Mouse (Mus musculus) kidney, postnatal 4 days (tissue): ENCODE measurements around the gene Helq.
A peak's percentile ranks its signal among the peaks of the same experiment; 100 is the strongest.

Source experiments
- DNase-seq, 2 experiments: peaks; one replicate each; pipeline ENCODE4 v3.0.0; 2021; ENCODE audit warnings: mixed read lengths in 2 of 2

The Helq gene

GRCm38 (mm10) chr5:100776900-100777299, 21.5 kb downstream of the Helq start:
- no peak for DNase-seq

GRCm38 (mm10) chr5:100775778-100776404, 22.5 kb downstream of the Helq start:
- DNase-seq: no peak

DNA sequence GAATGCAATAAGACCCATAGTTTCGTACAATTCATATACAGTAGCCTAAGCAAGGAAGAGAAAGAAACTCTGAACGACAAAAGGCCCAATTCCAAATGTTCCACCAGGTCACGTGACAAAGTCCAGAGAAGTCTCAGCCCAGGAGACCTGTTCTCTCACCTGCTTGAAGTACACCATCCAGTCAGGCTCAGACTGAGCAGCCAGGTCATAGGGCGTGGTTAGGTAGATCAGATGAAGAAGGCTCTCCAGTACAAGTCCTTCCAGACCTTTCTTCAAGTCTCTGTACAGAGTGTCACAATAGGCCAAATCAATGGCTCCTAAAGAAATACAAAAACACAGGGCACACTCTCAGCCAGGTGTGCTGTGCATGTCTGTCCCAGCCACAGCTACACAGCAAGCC, 26.8 kb downstream of the Helq start:
- DNase-seq: no peak

DNA sequence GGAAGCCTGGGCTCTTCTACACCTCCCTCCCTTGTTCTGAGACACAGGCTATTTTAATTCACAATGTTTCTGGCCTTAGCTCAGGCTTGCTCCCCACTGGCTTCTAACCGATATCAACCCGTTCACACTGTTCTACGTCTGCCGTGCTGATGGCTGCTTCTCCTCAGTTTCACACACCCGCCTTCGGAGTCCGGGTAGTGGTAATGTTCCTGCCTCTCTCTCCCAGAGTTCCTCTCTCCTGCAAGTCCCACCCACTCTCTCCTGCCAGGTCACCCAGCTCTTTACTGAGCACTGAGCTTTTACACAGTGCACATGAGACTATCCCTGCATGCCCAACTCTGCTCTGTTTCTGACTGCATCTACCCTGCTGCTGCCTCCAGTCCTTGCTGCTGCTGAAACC, 32.4 kb downstream of the Helq start:
- no peak for DNase-seq

GRCm38 (mm10) chr5:100761736-100762135, 36.7 kb downstream of the Helq start:
- DNase-seq: no peak

DNA sequence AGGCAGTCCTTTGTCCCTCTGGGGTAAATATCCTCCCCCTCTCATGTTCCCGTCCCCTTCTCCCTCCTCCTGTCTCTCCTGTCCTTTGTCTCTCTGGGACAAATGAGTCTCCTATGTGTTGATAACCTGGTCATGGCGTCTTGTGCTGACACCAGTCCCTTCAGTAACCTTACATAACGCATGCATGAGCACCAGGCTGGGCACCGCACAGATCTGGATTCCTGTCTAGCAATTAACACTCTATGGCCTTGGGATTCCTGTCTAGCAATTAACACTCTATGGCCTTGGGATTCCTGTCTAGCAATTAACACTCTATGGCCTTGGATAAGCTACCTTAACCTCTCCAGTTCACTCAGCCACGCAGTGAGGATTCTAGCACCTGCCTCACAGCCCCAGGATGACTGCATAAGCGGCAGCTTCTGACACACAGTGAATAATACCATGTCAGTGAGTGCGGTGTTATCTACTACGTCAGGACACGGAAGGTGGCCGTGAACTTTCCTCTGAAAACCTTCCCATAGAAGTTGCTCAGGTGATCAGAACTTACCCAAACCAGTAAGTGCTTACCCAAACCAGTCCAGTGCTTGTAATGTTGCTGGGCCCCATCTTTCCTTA, 38.2 kb downstream of the Helq start:
- no peak for DNase-seq

DNA sequence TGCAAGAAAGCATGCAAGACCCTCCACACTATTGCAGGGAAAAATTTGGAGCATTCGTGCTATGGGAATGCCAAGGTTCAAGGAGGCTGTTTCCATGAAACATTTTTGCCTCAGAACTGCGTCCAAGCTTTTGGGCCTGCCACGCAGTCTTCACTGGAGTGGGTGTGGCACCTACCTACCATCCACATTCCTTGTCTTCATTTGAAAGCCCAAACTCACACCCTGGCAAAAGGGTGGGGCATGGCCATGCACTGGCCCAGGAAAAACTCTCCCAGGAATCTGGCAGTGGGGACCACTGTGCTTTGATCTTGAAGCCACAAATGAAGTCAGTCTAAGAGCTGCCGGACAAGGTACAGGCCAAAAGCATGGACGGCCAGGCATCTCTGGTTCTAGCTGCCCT, 40.3 kb downstream of the Helq start:
- no peak for DNase-seq

DNA sequence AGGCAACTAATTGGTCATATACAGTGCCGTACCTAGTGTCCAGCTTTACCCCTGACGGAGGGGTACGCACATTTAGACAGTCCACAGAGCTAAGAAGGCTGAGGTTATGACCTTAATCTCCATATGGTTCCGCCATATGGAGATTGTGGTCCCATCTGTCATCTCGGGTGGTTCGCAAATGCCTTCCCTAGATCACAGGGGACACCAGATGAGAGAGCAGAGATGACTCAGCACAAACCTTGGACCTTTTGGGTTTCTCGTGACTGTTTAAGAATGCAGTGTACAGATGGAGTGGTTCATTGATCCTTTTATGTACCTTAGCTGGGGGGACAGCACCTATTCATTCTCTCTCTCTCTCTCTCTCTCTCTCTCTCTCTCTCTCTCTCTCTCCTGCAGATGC, 45.0 kb downstream of the Helq start:
- no peak for DNase-seq

GRCm38 (mm10) chr5:100751655-100752054, 46.7 kb downstream of the Helq start:
- no peak for DNase-seq

- DNase-seq: no peak
Observed at GRCm38 (mm10) chr5:100750617-100751255, 47.7 kb downstream of the Helq start.

GRCm38 (mm10) chr5:100738802-100739201, 59.6 kb downstream of the Helq start:
- DNase-seq: no peak

DNA sequence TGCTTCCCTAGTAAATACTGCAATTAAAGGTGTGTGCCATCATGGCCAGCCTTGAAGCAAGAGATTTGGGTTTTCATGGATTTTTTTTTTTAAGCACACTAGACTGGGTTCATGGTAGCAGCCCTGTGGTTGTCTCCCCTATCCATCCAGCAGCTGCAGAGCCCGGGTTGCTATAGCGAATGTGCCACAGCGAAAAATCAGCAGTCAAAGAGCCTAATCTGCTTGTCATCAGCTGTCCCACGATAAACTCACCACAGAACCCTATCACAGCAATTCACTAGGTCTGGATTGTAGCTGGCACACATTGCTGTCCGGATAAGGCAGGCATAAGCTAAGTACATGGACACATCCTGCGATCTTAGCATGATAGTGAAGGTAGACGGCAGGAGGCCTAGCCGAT, 61.5 kb downstream of the Helq start:
- DNase-seq: no peak

- DNase-seq: no peak
Observed at GRCm38 (mm10) chr5:100734535-100734934, 63.9 kb downstream of the Helq start.

DNA sequence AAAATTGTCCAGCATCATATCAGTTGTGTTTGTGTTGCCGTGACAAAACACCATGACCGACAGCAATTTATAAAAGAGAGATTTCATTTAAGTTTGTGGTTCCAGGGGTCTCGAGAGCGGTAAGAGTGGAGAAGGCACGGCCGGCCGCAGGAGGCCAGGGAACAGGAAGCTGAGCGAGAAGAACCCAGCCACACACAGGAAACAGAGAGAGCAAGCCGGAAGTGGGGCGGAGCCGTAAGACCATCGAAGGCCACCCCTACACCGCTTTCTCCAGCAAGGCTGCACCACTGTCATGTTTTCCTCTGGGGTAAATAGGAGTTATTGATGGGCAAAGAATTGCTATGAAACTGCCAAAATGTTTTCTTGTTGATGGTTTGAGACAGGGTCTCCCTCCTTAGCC, 69.6 kb downstream of the Helq start:
- DNase-seq: no peak

DNA sequence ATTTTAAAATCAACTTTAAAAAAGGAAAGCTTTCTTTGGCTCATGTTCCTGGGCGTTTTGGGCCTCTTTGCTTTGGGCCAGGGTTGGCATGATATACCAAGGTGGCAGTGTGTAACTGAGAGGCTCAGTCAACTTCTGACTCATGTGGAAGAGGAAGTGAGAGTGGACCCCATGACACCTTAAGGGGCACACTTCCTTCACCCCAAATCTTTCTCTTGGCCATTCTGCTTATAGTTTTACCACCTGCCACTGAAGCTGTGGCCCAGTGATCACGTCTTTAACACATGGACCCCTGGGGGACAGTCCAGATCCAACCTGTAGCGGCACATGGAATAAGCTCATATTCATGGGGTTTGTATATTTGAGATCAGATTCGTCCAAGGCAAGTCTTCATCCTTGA, 72.4 kb downstream of the Helq start:
- DNase-seq: no peak

GRCm38 (mm10) chr5:100719235-100720088, 78.9 kb downstream of the Helq start, which contains the start of gene Hpse:
Gene Hpse, minus strand, starts transcription at chr5:100719716.
- DNase-seq: peak; percentile 44 to 62

GRCm38 (mm10) chr5:100716762-100717161, 81.6 kb downstream of the Helq start:
- no peak for DNase-seq
